Mouse (Mus musculus): ENCODE results near the gene Mfap1b. TPM values are rescaled to one million over a fixed set of nuclear protein-coding genes. Genes with fewer than 3 reads are reported as not detected.

Gene Mfap1b
- polyA plus RNA-seq, 1 experiment from 2014 or later = 70.6 TPM

DNA sequence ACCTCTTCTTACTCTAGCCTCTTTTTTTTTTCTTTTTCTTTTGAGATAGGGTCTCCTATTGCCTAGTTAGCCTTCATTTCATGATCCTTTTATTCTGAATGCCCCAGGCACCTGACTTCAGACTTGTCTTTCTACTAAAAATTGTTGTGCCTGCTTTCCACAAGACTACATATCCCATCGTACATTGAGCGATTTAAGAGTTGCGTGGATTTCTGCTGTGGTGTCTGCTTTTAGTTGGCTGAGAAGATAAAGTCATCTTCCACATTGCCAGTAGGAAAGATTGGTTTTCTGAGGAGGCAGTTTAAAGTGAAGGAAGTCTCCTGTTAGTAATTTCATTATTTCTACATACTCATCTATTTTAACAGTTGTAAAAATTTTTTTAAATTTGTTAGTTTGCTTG lies 58.3 kb downstream of the Mfap1b start:
- Histone ChIP-seq H3K4me1 (replicated peaks) (peaks cover 51% of the 10 kb centered on the region), H3K4me2 (peak overlapping the region; percentile 70), H3K27ac (replicated peaks) (no peak overlapping the region), H3K9me3 (no peaks in the 10 kb centered on the region), H3K27me3 (no peaks in the 10 kb centered on the region), H3K36me3 (peaks cover 27% of the 10 kb centered on the region; the same call in 1 of the 2 replicates), H3K9ac (peak overlapping the region; percentile 27; the same call in 1 of the 2 replicates), H3K4me3 (peak overlapping the region; percentile 96)
- ATAC-seq (ENCODE audit: low FRiP score, low read depth) = no peak
- 83% methylated on average over 3 of the region's 3 CpGs for WGBS

GRCm38 (mm10) chr2:121415103-121415502 lies 58.8 kb downstream of the Mfap1b start:
- Histone ChIP-seq H3K4me3 (peak overlapping the region; percentile 96), H3K9ac (peak overlapping the region; percentile 96), H3K9me3 (no peaks in the 10 kb centered on the region), H3K4me2 (peak overlapping the region; percentile 70), H3K4me1 (replicated peaks) (peaks cover 51% of the 10 kb centered on the region), H3K27ac (replicated peaks) (no peak overlapping the region), H3K36me3 (peaks cover 25% of the 10 kb centered on the region; the same call in 1 of the 2 replicates), H3K27me3 (no peaks in the 10 kb centered on the region)
- WGBS = 39% methylated on average over 3 of the region's 3 CpGs
- ATAC-seq (ENCODE audit: low FRiP score, low read depth) = no peak

- under 1% methylated on average over 32 of the region's 32 CpGs for WGBS
- peak; percentile 40 for ATAC-seq (ENCODE audit: low FRiP score, low read depth)
- Histone ChIP-seq H3K27ac (replicated peaks) (peak overlapping the region; percentile 97), H3K9me3 (no peaks in the 10 kb centered on the region), H3K9ac (peak overlapping the region; percentile 96), H3K27me3 (no peaks in the 10 kb centered on the region), H3K4me3 (peak overlapping the region; percentile 96), H3K36me3 (peaks cover 20% of the 10 kb centered on the region; the same call in 1 of the 2 replicates), H3K4me2 (peak overlapping the region; percentile 70), H3K4me1 (replicated peaks) (peaks cover 51% of the 10 kb centered on the region)
These were observed 59.7 kb downstream of the Mfap1b start for GRCm38 (mm10) chr2:121414139-121414685.

GRCm38 (mm10) chr2:121413387-121414042 lies 60.4 kb downstream of the Mfap1b start, which contains the start of the genes Pdia3 and Catsper2:
Gene Pdia3 (plus strand): TSS chr2:121413775.
Gene Catsper2 (minus strand): TSS chr2:121413792.
- Histone ChIP-seq H3K27ac (replicated peaks) (peak within 1 kb of the TSS; percentile 97), H3K4me1 (replicated peaks) (peaks cover 46% of the 10 kb centered on the region), H3K9ac (peak within 1 kb of the TSS; percentile 96), H3K27me3 (no peaks in the 10 kb centered on the region), H3K36me3 (peaks cover 13% of the 10 kb centered on the region; the same call in 1 of the 2 replicates), H3K4me2 (peak within 1 kb of the TSS; percentile 70), H3K9me3 (no peaks in the 10 kb centered on the region), H3K4me3 (peak within 1 kb of the TSS; percentile 96)
- under 1% methylated on average over 63 of the region's 68 CpGs for WGBS
- peak; percentile 99 for ATAC-seq (ENCODE audit: low FRiP score, low read depth)

DNA sequence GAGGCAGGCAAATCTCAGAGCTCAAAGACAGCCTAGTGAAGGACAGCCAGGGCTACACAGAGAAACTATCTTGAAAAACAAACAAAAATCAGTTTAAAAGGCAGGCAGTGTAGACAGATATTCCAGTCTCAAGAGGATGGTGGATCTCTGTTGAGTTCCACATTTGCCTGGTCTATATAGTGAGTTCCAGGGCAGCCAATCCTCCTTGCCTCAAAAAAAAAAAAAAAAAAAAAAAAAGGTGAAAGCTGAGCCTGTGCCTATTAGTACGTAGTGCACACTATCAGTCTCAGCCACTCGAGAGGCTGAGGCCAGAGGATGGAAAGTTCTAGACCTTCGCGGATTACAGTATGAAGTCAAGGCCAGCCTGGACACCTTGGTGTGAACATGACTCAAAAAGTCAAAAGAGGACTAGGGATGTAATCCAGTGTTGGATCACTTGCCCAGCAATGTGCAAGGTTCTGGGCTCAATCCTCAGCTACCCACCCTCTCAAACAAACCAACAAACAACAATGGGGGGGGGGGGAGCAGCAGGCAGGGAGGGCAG lies 61.0 kb downstream of the Mfap1b start:
- 14% methylated on average over 4 of the region's 4 CpGs for WGBS
- peak overlapping the region; percentile 70 for H3K4me2 ChIP-seq
- peak overlapping the region; percentile 72 for H3K9ac ChIP-seq
- no peak; the same call in 1 of the 2 replicates for ATAC-seq (ENCODE audit: low FRiP score, low read depth)
- peak overlapping the region; percentile 97 for H3K27ac ChIP-seq (replicated peaks)
- H3K27me3 ChIP-seq = no peaks in the 10 kb centered on the region
- peaks cover 46% of the 10 kb centered on the region for H3K4me1 ChIP-seq (replicated peaks)
- H3K4me3 ChIP-seq = peak overlapping the region; percentile 96
- 0 out of 2 replicates have a peak, but pooled peaks cover 8% of the 10 kb centered on the region for H3K36me3 ChIP-seq
- H3K9me3 ChIP-seq = no peaks in the 10 kb centered on the region

Small RNA genes within 50 kb of the gene (microRNA-seq; reads per million reads assigned to microRNA genes)
- not detected for gene Gm22953

Other genes with a start within 250 kb of the Mfap1b start
- 148 and 171 TPM in 2 replicates for gene Trp53bp1, start 202.7 kb downstream of the Mfap1b start, polyA plus RNA-seq (2015; fragmentation: Nextera tagmentation; extraction: Ambion mirVana)
- gene Map1a, start 184.5 kb downstream of the Mfap1b start, polyA plus RNA-seq (2015; fragmentation: Nextera tagmentation; extraction: Ambion mirVana) = 31.2 and 46.4 TPM in 2 replicates
- gene Ppip5k1, start 118.7 kb downstream of the Mfap1b start, polyA plus RNA-seq (2015; fragmentation: Nextera tagmentation; extraction: Ambion mirVana) = 19.8 and 21.3 TPM in 2 replicates
- 99.5 and 107 TPM in 2 replicates for gene Ckmt1, start 116.4 kb downstream of the Mfap1b start, polyA plus RNA-seq (2015; fragmentation: Nextera tagmentation; extraction: Ambion mirVana)
- gene Strc, start 86.9 kb downstream of the Mfap1b start, polyA plus RNA-seq (2015; fragmentation: Nextera tagmentation; extraction: Ambion mirVana) = 0.04 and 0.17 TPM in 2 replicates
- gene Pdia3, start 60.3 kb downstream of the Mfap1b start, polyA plus RNA-seq (2015; fragmentation: Nextera tagmentation; extraction: Ambion mirVana) = 377 and 390 TPM in 2 replicates
- 5.3 and 6.2 TPM in 2 replicates for gene Catsper2, start 60.3 kb downstream of the Mfap1b start, polyA plus RNA-seq (2015; fragmentation: Nextera tagmentation; extraction: Ambion mirVana)
- 2.2 and 2.4 TPM in 2 replicates for gene Ell3, start 29.8 kb downstream of the Mfap1b start, polyA plus RNA-seq (2015; fragmentation: Nextera tagmentation; extraction: Ambion mirVana)
- gene Serf2, start 24.9 kb downstream of the Mfap1b start, polyA plus RNA-seq (2015; fragmentation: Nextera tagmentation; extraction: Ambion mirVana) = 281 and 313 TPM in 2 replicates
- gene Hypk, start 20.8 kb downstream of the Mfap1b start, polyA plus RNA-seq (2015; fragmentation: Nextera tagmentation; extraction: Ambion mirVana) = 110 and 112 TPM in 2 replicates
- gene Serinc4, start 17.3 kb downstream of the Mfap1b start, polyA plus RNA-seq (2015; fragmentation: Nextera tagmentation; extraction: Ambion mirVana) = 0.73 and 1.3 TPM in 2 replicates
- gene Mfap1a, start 32.6 kb upstream of the Mfap1b start, polyA plus RNA-seq (2015; fragmentation: Nextera tagmentation; extraction: Ambion mirVana) = 29.2 and 30.1 TPM in 2 replicates
- 3.9 and 4.9 TPM in 2 replicates for gene Wdr76, start 32.7 kb upstream of the Mfap1b start, polyA plus RNA-seq (2015; fragmentation: Nextera tagmentation; extraction: Ambion mirVana)

All from hindbrain, embryonic 15.5 days (tissue).